Mouse (Mus musculus) ES-E14 (cell line): Measurements from ENCODE around the gene Tex19.1.

Experiments
- CHD2 ChIP-seq: IDR thresholded peaks from 2 replicates; pipeline ENCODE4 v1.6.1; 2014; ENCODE audit warnings: mild to moderate bottlenecking, low read depth, low read length, inconsistent platforms
- HCFC1 ChIP-seq: IDR thresholded peaks from 2 replicates; pipeline ENCODE4 v1.6.1; 2012; ENCODE audit warnings: low read length, inconsistent platforms, borderline replicate concordance; ENCODE audit not compliant: insufficient read depth
- MAFK ChIP-seq: IDR thresholded peaks from 2 replicates; pipeline ENCODE4 v1.6.1; 2014; ENCODE audit warnings: mild to moderate bottlenecking, low read depth, low read length, inconsistent platforms; ENCODE audit not compliant: insufficient read depth
- ZC3H11A ChIP-seq: IDR thresholded peaks from 2 replicates; pipeline ENCODE4 v1.6.1; 2012; ENCODE audit warnings: low read depth, mild to moderate bottlenecking, inconsistent platforms, low read length, borderline replicate concordance
- ZNF384 ChIP-seq: IDR thresholded peaks from 2 replicates; pipeline ENCODE4 v1.6.1; 2012; ENCODE audit warnings: low read depth, low read length, inconsistent platforms

DNA sequence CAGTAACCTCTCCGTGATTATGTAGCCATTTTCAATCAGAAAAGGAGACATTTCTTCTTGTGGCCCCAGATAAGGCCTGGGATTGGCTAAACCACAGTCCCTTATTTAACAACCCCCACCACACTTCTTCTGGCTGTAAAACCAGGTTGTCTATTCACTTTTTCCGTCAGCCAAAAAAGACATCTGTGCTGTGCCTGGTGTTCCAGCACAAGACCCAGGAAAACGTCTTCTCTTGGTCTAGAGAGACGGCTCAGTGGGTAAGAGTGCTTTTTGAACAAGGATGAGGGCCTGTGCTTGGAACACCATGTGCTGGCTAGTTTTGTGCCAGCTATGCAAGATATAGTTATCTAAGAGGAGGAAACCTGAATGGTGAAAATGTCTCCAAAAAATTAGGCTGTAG, 22.5 kb upstream of the Tex19.1 start:
- no peak for TF ChIP-seq ZNF384
- TF ChIP-seq ZC3H11A: no peak
- no peak for TF ChIP-seq CHD2
- TF ChIP-seq MAFK: no peak
- TF ChIP-seq HCFC1: no peak
